Mouse (Mus musculus): Measurements from ENCODE around the gene Psmd9. TPM values are rescaled to one million over a fixed set of nuclear protein-coding genes. Genes with fewer than 3 reads are reported as not detected.

Psmd9 gene
- polyA plus RNA-seq, 1 experiment from 2014 or later: 89.3 TPM

DNA sequence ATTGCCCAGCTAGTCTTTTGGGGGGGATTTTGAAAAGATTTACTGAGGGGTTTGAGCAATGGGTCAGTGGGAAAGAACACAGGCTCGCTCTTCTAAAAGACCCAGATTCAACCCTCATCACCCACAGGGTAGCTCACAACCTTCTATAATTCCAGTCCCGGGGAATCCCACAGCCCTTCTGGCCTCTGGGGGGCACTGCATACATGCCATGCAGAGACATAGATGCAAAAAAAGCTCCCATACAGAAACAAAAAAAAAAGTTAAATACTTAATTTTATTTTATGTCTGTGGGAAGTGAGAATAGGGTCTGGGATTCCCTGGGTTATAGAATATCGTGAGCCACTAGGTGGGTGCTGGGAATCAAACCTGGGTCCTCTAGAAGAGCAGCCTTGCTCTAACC is 97.7 kb downstream of the Psmd9 start:
- H3K4me1 ChIP-seq (replicated peaks): peaks cover 5% of the 10 kb centered on the region; the same call in 1 of the 2 replicates
- H3K4me3 ChIP-seq (replicated peaks): no peak overlapping the region
- peaks cover 4% of the 10 kb centered on the region; the same call in 1 of the 2 replicates for H3K9me3 ChIP-seq
- H3K4me2 ChIP-seq: no peak overlapping the region
- WGBS: 91% methylated on average over 3 of the region's 3 CpGs
- H3K36me3 ChIP-seq: no peaks in the 10 kb centered on the region
- H3K27ac ChIP-seq: no peak overlapping the region
- no peaks in the 10 kb centered on the region for H3K27me3 ChIP-seq
- H3K9ac ChIP-seq (replicated peaks): no peak overlapping the region
- ATAC-seq (ENCODE audit: insufficient number of reproducible peaks, insufficient read depth, low FRiP score, low TSS enrichment, low read depth): no peak

DNA sequence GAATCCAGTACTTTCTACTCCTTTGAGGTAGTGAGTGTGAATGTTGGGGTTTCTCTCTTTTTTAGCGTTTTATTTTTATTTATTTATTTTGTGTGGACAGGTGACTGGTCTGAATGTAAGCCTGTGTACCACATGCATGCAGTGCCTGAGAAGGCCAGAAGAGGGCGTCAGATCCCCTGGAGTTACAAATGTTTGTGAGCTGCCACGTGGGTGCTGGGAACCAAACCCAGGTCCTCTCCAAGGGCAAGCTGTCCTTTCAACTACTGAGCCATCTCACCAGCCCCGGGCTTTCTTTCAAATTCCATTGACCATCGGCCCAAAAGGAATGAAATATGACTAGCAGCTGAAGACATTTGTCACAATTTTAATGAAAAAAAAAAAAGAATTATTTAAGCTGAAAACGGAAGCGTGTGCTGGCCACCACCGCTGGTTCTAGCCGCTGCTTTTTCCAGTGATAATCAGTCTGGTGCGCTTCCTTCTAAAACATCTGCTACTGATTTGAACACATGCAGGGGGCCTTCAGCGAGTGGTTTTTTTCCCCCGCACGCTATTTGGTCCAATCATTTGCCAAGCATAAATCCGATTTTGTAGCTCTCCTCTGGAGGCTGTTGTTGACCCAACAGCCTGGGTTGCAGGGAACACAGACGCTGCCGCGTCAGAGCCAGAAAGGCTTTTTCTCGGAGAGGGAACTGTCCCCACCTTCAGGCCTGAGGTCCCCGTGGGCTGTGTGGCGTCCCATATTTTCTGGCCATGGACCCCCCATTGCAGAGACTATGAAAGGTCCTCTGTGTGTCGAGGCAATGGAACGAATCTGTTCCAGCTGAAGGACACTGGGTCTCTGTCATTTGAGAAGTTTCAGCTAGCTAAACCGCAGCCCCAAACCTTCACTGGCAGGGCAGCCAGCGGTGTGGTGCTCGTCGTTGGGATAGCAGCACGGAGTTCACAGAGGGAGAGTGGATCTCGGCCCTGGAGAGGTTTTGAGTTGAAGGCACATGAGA is 99.6 kb downstream of the Psmd9 start:
- Histone ChIP-seq H3K9me3 (peaks cover 4% of the 10 kb centered on the region; the same call in 1 of the 2 replicates), H3K27me3 (no peaks in the 10 kb centered on the region; the same call in 1 of the 2 replicates), H3K4me1 (replicated peaks) (peaks cover 7% of the 10 kb centered on the region; the same call in 1 of the 2 replicates), H3K9ac (replicated peaks) (no peak overlapping the region), H3K4me2 (peak overlapping the region; percentile 9; the same call in 1 of the 2 replicates), H3K4me3 (replicated peaks) (no peak overlapping the region), H3K27ac (peak overlapping the region; percentile 69; the same call in 1 of the 2 replicates), H3K36me3 (no peaks in the 10 kb centered on the region)
- ATAC-seq (ENCODE audit: insufficient number of reproducible peaks, insufficient read depth, low FRiP score, low TSS enrichment, low read depth): no peak
- WGBS: 51% methylated on average over 28 of the region's 28 CpGs

DNA sequence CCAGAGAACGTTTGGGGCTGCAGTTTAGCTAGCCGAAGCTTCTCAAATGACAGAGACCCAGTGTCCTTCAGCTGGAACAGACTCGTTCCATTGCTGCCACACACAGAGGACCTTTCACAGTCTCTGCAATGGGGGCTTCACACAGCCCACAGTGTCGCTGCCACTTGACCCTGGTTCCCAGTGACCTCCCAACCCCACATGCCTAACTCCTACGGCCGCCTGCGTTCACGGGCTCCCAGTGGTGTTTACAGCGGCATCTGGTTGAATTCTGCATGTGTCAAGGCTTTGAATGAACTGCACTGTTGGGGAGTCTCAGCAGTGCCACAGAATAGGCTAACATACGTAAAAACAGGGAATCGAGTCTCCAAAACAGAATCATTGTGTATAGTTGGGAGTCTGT is 101.7 kb downstream of the Psmd9 start:
- no peak overlapping the region for H3K4me2 ChIP-seq
- H3K9ac ChIP-seq (replicated peaks): no peak overlapping the region
- H3K4me3 ChIP-seq (replicated peaks): no peak overlapping the region
- no peaks in the 10 kb centered on the region; the same call in 1 of the 2 replicates for H3K27me3 ChIP-seq
- 65% methylated on average over 11 of the region's 11 CpGs for WGBS
- no peak for ATAC-seq (ENCODE audit: insufficient number of reproducible peaks, insufficient read depth, low FRiP score, low TSS enrichment, low read depth)
- no peak overlapping the region for H3K27ac ChIP-seq
- peaks cover 7% of the 10 kb centered on the region; the same call in 1 of the 2 replicates for H3K4me1 ChIP-seq (replicated peaks)
- no peaks in the 10 kb centered on the region for H3K36me3 ChIP-seq
- peaks cover 4% of the 10 kb centered on the region; the same call in 1 of the 2 replicates for H3K9me3 ChIP-seq

DNA sequence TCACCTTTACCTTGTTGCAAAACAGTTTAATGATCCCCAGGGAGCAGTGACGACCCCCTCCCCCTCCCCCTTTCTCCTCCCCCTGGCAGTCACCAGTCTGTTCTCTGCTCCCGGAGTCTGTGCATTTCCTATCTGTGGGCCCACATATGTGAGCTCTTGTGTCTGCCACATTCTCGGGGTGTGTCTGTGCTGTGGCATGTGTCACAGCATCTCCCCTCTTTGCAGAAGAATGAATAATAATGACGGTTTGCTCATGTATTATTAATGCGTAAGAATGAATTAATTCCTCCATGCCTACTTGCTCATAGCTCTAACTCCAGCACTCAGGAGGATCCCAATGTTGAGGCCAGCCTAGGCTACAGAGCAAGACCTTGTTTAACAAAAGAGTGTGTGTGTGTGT is 103.7 kb downstream of the Psmd9 start:
- H3K9me3 ChIP-seq: peaks cover 4% of the 10 kb centered on the region; the same call in 1 of the 2 replicates
- no peak overlapping the region for H3K9ac ChIP-seq (replicated peaks)
- no peaks in the 10 kb centered on the region for H3K36me3 ChIP-seq
- no peak overlapping the region for H3K4me3 ChIP-seq (replicated peaks)
- 69% methylated on average over 5 of the region's 5 CpGs for WGBS
- no peak overlapping the region for H3K4me2 ChIP-seq
- H3K4me1 ChIP-seq (replicated peaks): peaks cover 7% of the 10 kb centered on the region; the same call in 1 of the 2 replicates
- ATAC-seq (ENCODE audit: insufficient number of reproducible peaks, insufficient read depth, low FRiP score, low TSS enrichment, low read depth): no peak
- no peak overlapping the region for H3K27ac ChIP-seq
- no peaks in the 10 kb centered on the region; the same call in 1 of the 2 replicates for H3K27me3 ChIP-seq

DNA sequence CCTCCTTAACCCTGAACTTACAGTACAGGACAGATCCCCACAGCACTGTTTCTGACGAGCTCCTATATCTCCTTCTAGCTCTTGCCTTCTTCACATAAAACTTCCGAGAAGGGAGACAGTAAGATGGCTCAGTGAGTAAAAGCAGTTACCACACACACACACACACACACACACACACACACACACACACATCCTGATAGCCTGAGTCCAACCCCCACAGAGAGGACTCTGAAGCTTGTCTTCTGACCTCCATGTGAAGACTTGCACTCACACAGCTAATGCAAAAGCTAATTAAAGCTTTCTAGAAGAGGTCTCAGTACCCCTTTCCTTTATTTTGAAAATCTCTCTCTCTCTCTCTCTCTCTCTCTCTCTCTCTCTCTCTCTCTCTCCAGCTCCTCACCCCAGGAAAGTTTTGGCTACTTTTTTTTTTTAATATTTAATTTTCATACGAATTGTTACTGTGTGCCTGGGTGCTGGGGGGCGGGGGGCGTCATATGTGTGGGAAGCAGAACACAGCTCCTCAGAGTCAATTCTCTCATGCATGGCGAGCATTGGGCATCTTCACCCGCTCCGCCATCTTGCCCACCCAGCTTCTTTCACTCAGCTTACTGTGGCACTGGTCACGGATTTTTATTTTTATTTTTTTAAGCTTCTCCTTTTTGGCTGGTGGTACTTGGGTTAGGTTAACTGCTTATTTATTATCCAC is 107.6 kb downstream of the Psmd9 start:
- no peak for ATAC-seq (ENCODE audit: insufficient number of reproducible peaks, insufficient read depth, low FRiP score, low TSS enrichment, low read depth)
- Histone ChIP-seq H3K4me1 (replicated peaks) (peaks cover 5% of the 10 kb centered on the region), H3K27ac (no peak overlapping the region), H3K9me3 (no peaks in the 10 kb centered on the region), H3K4me2 (no peak overlapping the region), H3K9ac (replicated peaks) (no peak overlapping the region), H3K36me3 (no peaks in the 10 kb centered on the region), H3K4me3 (replicated peaks) (no peak overlapping the region), H3K27me3 (no peaks in the 10 kb centered on the region; the same call in 1 of the 2 replicates)
- WGBS: 81% methylated on average over 9 of the region's 9 CpGs

DNA sequence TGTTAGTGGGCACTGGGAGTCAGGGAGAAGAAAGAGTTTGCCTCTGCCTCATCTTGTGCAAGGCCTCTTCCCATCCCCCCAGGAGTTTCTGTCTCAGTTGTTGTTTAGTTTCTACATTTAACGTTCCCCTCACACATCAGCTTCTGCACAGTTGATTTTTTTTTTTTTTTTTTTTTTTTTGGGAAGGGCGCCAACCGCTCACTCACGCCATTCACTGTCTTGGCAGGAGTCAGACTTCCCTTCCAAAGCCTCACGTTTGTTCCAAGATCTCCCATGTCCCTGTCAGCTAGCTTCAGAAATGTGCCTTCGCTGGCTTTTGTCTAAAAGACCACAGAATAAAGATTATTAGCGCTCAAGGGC is 108.1 kb downstream of the Psmd9 start:
- Histone ChIP-seq H3K4me1 (replicated peaks) (peaks cover 3% of the 10 kb centered on the region), H3K27ac (no peak overlapping the region), H3K9me3 (no peaks in the 10 kb centered on the region), H3K4me2 (no peak overlapping the region), H3K4me3 (replicated peaks) (no peak overlapping the region), H3K27me3 (no peaks in the 10 kb centered on the region), H3K36me3 (no peaks in the 10 kb centered on the region), H3K9ac (replicated peaks) (no peak overlapping the region)
- ATAC-seq (ENCODE audit: insufficient number of reproducible peaks, insufficient read depth, low FRiP score, low TSS enrichment, low read depth): no peak
- 74% methylated on average over 7 of the region's 7 CpGs for WGBS

DNA sequence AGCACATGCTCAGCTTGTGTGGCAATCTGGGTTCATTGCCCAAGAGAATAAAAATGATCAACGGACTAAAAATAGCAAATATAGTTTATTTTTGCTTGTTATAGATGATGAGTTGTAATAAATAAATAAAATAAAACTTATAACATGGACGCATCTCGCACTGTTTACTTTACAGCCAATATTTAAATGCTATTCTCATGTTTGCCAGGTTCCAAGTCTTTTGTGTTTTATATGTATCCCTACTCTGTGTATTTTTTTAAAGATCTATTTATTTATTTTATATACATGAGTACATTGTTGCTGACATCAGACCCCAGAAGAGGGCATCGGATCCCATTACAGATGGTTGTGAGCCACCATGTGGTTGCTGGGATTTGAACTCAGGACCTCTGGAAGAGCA is 108.5 kb downstream of the Psmd9 start:
- WGBS: 91% methylated on average over 4 of the region's 4 CpGs

DNA sequence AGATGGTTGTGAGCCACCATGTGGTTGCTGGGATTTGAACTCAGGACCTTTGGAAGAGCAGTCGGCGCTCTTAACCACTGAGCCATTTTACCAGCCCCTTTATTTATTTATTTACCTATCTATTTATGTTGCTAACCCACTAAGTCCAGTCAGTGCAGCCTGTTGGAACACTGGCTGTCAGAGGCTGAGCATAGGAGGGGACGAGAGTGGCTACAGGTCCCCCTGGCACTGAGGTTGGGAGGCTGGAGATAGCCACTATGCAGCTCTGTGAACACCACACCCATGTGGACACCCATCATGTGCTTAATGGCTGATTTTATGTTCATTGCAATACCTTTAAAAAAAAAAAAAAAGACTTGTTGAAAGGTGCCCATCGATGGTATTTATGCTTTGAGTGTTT is 110.0 kb downstream of the Psmd9 start:
- no peaks in the 10 kb centered on the region for H3K27me3 ChIP-seq
- H3K4me1 ChIP-seq (replicated peaks): peaks cover 3% of the 10 kb centered on the region
- 81% methylated on average over 4 of the region's 4 CpGs for WGBS
- no peak overlapping the region for H3K9ac ChIP-seq (replicated peaks)
- H3K9me3 ChIP-seq: no peaks in the 10 kb centered on the region
- H3K36me3 ChIP-seq: no peaks in the 10 kb centered on the region
- H3K4me3 ChIP-seq (replicated peaks): no peak overlapping the region
- no peak overlapping the region for H3K27ac ChIP-seq
- H3K4me2 ChIP-seq: no peak overlapping the region
- no peak for ATAC-seq (ENCODE audit: insufficient number of reproducible peaks, insufficient read depth, low FRiP score, low TSS enrichment, low read depth)

More for the DNA sequence above, 108.5 kb downstream of the Psmd9 start:
- Histone ChIP-seq H3K9me3 (no peaks in the 10 kb centered on the region), H3K4me1 (replicated peaks) (peaks cover 3% of the 10 kb centered on the region), H3K36me3 (no peaks in the 10 kb centered on the region), H3K4me2 (no peak overlapping the region), H3K4me3 (replicated peaks) (no peak overlapping the region), H3K27ac (no peak overlapping the region), H3K27me3 (no peaks in the 10 kb centered on the region), H3K9ac (replicated peaks) (no peak overlapping the region)
- no peak for ATAC-seq (ENCODE audit: insufficient number of reproducible peaks, insufficient read depth, low FRiP score, low TSS enrichment, low read depth)

DNA sequence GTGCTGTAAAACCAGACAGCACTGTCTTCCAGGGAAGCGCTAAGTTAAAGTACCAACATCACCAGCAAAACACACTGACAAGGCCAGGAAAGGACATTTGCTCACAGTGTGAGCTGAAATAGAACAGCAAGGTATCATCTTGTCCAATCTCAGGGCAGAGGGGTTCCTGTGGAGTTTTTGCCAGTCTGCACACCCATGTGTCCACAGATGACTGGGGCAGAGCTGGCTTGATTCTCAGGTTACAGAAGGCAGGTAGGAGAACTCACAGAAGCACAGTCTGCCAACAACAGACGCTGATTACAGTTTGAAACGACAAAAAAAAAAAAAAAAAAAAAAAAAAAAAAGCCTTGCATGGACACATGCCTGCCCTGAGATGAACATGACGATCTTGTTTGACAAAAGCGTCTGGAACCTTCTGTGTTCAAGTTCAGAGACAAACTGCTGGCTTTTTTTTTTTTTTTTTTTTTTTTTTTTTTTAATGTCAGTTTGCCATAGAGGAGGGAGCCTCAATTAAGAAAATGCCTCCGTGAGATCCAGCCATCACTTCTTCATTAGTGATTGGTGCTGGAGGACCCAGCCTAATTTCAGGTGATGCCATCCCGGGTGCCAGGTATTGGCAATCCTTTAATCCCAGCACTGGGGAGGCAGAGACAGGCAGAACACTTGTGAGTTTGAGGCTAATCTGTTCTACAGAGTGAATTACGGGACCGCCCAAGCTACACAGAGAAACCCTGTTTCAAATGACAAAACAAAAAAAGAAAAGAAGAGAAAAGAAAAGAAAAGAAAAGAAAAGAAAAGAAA is 112.3 kb downstream of the Psmd9 start:
- peaks cover 3% of the 10 kb centered on the region for H3K4me1 ChIP-seq (replicated peaks)
- no peak overlapping the region for H3K27ac ChIP-seq
- H3K9ac ChIP-seq (replicated peaks): no peak overlapping the region
- H3K4me2 ChIP-seq: no peak overlapping the region
- no peak for ATAC-seq (ENCODE audit: insufficient number of reproducible peaks, insufficient read depth, low FRiP score, low TSS enrichment, low read depth)
- no peaks in the 10 kb centered on the region for H3K9me3 ChIP-seq
- WGBS: 68% methylated on average over 9 of the region's 9 CpGs
- no peak overlapping the region for H3K4me3 ChIP-seq (replicated peaks)
- H3K36me3 ChIP-seq: no peaks in the 10 kb centered on the region
- H3K27me3 ChIP-seq: no peaks in the 10 kb centered on the region

DNA sequence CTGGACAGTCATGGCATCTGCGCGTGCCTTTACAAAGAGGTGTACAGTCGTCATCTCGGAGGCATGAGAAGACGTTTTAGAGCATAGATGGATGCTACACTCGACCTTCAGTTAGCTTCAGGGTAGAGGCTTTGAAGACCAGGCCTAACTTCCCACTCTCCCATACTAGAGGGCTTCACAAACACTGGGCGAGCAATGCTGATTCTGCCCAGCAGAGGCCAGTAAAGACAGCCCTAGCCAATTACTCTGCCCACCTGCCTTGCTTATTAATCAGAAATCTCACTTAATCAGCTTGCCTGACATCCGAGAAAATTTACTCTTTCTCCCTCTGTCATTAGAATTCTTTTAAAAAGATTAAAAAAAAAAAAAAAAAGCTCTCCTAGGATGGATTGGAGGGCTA is 116.0 kb downstream of the Psmd9 start:
- Histone ChIP-seq H3K27ac (no peak overlapping the region), H3K9me3 (peaks cover 12% of the 10 kb centered on the region; the same call in 1 of the 2 replicates), H3K36me3 (no peaks in the 10 kb centered on the region), H3K4me3 (replicated peaks) (no peak overlapping the region), H3K27me3 (no peaks in the 10 kb centered on the region), H3K4me1 (replicated peaks) (no peaks in the 10 kb centered on the region), H3K4me2 (no peak overlapping the region), H3K9ac (replicated peaks) (no peak overlapping the region)
- 46% methylated on average over 8 of the region's 8 CpGs for WGBS
- no peak for ATAC-seq (ENCODE audit: insufficient number of reproducible peaks, insufficient read depth, low FRiP score, low TSS enrichment, low read depth)
